Mouse (Mus musculus) kidney, adult 10 weeks (tissue): ENCODE results near the gene Gm11758. TPM values are rescaled to one million over a fixed set of nuclear protein-coding genes. Genes with fewer than 3 reads are reported as not detected.

Source experiments
- polyA plus RNA-seq: library from polyadenylated mRNA; stranded (reverse); fragments of 350-450 nt; fragmentation: Illumina TruSeq; extraction: RNeasy Lipid Tissue Mini Kit (QIAGEN cat#74804); gene quantifications from one replicate; pipeline ENCODE4 v1.2.3, GENCODE M21; 2014; ENCODE audit warnings: low read depth, low replicate concordance

The Gm11758 gene
- polyA plus RNA-seq: not detected

GRCm38 (mm10) chr4:73876166-73876565, at the start of gene Gm11758:
Gene Gm11758 (minus strand): TSS chr4:73876266.

GRCm38 (mm10) chr4:73920660-73921059, 44.6 kb upstream of the Gm11758 start, which contains the start of gene Gm11756:
Gene Gm11756 (minus strand): TSS chr4:73920760.

GRCm38 (mm10) chr4:73905853-73906252, 29.8 kb upstream of the Gm11758 start, which contains the start of gene Gm13871:
Gene Gm13871 (minus strand): TSS chr4:73905953.

GRCm38 (mm10) chr4:73891012-73891411, 14.9 kb upstream of the Gm11758 start, which contains the start of gene Gm11757:
Gene Gm11757 (minus strand): TSS chr4:73891112.

Other genes with a start within 250 kb of the Gm11758 start
- not detected for gene Gm11236, start 238.1 kb downstream of the Gm11758 start, polyA plus RNA-seq
- gene Gm11239, start 207.9 kb downstream of the Gm11758 start, polyA plus RNA-seq: not detected
- gene Gm428, start 192.8 kb downstream of the Gm11758 start, polyA plus RNA-seq: not detected
- 3.6 TPM for gene Rasef, start 85.3 kb downstream of the Gm11758 start, polyA plus RNA-seq
- gene Gm11757, start 14.8 kb upstream of the Gm11758 start, polyA plus RNA-seq: not detected
- not detected for gene Gm13871, start 29.7 kb upstream of the Gm11758 start, polyA plus RNA-seq
- gene Gm11756, start 44.5 kb upstream of the Gm11758 start, polyA plus RNA-seq: not detected
- not detected for gene 2310002L09Rik, start 74.6 kb upstream of the Gm11758 start, polyA plus RNA-seq
- gene Frmd3, start 137.2 kb upstream of the Gm11758 start, polyA plus RNA-seq: 0.28 TPM